Mouse (Mus musculus) testis, adult 2 months (tissue): ENCODE measurements around the gene Rab8b.

ENCODE experiments used
- CTCF ChIP-seq: fragments of 200-500 bp; IDR thresholded peaks from 2 replicates; pipeline ENCODE4 v1.5.1; 2012; ENCODE audit warnings: low read depth, mild to moderate bottlenecking, inconsistent platforms, low read length, moderate library complexity; ENCODE audit not compliant: control insufficient read depth, insufficient read depth, insufficient replicate concordance
- POLR2A ChIP-seq: fragments of 200-500 bp; IDR thresholded peaks from 2 replicates; pipeline ENCODE4 v1.6.1; 2012; ENCODE audit warnings: low read depth, mild to moderate bottlenecking, inconsistent platforms, low read length, moderate library complexity; ENCODE audit not compliant: control insufficient read depth

- TF ChIP-seq CTCF (no peak), POLR2A (no peak)
Observed at GRCm38 (mm10) chr9:66920488-66921279, 1.2 kb upstream of the Rab8b start.
